Mouse (Mus musculus) inflammation-experienced regulatory T-cells, adult 6 months (primary cell): ENCODE results near the gene Mymk. TPM values are rescaled to one million over a fixed set of nuclear protein-coding genes. Genes with fewer than 3 reads are reported as not detected.

Experiments used
- ATAC-seq: one replicate; pipeline ENCODE4 v1.8.0; 2017
- polyA plus RNA-seq, 3 experiments: library from polyadenylated mRNA; unstranded; fragments of 100-300 nt; shearing (Covaris generic); gene quantifications; one replicate each; pipeline ENCODE4 v1.2.1; 2017

Gene Mymk
- not detected for polyA plus RNA-seq

DNA sequence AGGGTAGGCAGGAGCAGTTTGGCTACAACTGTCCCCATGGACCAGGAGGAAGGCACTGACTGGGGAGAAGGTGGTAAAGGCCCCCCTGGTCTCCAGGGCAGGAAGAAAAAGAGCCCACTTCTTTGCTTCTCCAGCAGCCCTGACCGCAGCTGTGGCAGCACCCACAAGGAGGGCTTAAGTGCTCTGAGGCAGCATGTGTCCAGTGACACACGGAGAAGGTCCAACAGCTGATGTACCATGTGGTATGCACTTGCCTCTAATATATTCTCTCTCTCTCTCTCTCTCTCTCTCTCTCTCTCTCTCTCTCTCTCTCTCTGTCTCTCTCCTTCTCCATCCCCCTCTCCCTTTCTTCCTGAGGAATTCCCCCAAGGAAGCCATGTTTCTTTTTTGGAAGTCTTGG lies at the start of gene Mymk:
Mymk (minus strand) TSS at position 202 of the 400 bp plus-strand sequence.
- ATAC-seq: no peak

DNA sequence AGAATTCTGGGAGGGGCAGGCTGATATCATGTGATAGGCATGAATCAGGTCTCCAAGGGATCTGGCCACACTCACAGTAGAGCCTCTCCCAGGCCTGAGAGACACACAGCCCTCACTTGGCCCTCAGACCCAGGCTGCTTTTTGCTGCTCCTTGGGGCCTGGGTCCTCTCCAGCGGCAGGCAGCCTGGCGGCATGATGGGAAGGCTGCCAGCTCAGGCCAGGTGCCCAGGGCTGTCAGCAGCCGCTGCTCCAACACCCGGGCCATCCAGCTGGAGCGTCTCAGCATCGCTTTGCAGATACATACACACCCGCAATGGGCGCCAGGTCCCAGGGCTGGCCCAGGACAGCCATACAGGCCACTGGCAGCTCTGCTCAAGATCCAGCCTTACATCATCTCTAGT lies 48.3 kb upstream of the Mymk start:
- no peak for ATAC-seq

DNA sequence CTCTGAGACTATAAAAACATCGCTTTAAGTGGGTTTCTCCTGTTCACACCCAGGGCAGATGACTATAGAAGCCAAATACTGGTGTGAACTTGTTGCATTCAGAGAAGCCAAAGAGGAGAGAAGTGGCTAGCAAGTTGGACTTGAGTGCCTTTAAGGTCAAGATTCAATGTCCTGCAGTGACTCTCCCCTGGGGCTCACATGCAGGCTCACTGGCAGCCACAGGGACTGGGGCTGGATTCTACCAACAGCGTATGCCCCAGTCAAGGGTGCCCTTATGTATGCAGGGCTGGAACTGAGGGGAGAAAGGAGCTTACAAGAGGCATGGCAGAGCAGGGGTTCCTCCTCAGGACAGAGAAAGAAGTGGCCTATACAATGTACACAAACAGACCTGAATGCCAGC lies 47.8 kb upstream of the Mymk start:
- ATAC-seq: no peak

DNA sequence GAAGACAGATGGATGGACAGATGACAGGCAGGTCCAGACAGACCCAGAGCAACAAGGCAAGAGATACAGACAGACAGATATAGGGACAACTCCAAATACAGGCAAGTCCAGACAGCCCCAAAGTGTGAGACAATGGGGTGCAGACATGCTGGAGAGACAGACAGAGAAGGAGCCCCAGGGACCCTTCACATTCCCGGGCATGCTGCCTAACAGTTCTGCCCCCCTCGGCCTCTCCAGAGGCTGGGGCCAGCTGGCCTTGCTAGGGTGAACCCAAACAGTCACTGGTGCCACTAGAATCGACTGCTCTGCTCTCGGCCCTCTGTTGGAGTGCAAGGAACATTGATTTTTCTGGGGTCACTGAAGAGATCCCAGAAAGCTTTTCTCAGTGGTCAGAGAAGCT lies 46.5 kb upstream of the Mymk start:
- ATAC-seq: no peak

GRCm38 (mm10) chr2:27114169-27114568 lies 42.2 kb upstream of the Mymk start:
- ATAC-seq: no peak

DNA sequence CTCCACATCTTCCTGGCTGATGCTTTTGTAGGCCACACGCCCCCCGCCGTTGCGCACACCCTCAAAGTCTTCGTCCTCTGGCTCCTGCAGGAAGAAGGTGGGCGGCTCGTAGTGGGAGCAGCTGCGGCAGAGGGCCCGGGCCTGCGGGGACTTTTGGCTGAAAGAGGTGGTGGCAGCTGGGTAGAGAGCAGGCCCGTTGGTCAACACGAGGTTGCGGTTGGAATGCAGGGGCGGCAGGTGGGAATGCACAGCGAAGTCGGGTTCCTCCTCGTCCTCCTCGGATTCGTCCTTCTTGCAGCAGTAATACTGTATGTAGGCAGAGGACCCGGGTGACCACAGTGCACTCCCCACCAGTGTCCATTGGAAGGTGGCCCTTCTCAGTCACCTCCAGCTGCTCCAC lies 40.6 kb upstream of the Mymk start:
- no peak for ATAC-seq

GRCm38 (mm10) chr2:27109052-27109451 lies 37.1 kb upstream of the Mymk start:
- ATAC-seq: no peak

DNA sequence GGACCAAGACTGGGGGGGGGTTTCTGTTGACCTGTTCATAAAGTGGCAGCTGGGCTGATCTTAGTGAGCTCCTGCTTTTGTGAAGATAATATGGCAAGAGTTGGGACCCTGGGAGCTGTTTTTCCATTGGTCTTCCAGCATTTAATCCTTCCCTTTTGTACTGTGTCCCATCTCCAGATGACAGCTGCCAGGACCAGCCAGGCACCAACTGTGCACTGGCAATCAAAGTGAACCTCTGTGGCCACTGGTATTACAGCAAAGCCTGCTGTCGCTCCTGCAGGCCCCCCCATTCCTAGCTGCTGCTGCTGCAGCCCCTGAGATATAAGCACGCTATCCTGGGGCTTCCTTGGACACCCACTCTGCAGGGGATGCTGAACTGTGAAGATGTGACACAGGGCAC lies 36.2 kb upstream of the Mymk start:
- no peak for ATAC-seq

- ATAC-seq: no peak
These were observed 34.8 kb upstream of the Mymk start for GRCm38 (mm10) chr2:27106816-27107215.

GRCm38 (mm10) chr2:27103554-27103953 lies 31.6 kb upstream of the Mymk start:
- no peak for ATAC-seq

DNA sequence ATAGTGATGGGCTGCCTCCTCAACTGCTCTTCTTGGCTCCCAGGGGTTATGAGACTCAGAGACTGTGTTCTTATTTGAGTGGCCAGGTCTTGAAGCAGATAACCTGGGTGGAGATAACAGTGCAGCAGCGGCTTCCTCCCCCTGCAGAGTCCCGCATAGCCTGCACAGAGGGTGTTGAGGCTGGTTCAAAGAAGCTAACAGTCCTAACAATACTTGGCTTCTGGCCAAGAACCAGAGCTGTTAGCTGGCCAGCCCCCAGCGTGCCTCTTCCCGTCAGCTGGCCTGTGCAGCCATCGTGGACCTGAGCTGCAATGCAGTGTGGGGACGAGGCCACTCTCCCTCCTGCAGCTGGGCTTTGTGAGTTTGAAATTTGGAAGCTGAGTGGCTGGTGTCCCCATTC lies 25.8 kb upstream of the Mymk start:
- ATAC-seq: no peak

DNA sequence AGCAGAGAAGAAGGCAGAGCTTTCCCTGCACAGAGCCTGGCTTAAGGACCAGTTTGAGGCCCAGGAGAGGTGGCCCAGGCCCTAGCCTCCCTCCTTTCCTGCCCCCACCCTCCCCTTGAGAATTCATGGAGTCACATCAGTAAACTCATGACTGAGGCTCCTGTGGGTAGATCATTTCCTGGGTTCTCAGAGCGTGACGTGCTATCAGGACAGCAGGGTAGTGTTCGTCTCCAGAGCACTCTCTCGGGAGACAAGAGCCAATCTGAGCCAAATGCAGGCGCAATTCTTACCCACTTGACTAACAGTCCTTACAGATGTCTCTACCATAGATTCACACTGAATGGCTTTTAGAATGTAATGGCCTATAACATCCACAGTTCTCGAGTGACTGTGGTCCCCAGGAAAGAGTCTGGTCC lies 25.3 kb upstream of the Mymk start:
- no peak for ATAC-seq

DNA sequence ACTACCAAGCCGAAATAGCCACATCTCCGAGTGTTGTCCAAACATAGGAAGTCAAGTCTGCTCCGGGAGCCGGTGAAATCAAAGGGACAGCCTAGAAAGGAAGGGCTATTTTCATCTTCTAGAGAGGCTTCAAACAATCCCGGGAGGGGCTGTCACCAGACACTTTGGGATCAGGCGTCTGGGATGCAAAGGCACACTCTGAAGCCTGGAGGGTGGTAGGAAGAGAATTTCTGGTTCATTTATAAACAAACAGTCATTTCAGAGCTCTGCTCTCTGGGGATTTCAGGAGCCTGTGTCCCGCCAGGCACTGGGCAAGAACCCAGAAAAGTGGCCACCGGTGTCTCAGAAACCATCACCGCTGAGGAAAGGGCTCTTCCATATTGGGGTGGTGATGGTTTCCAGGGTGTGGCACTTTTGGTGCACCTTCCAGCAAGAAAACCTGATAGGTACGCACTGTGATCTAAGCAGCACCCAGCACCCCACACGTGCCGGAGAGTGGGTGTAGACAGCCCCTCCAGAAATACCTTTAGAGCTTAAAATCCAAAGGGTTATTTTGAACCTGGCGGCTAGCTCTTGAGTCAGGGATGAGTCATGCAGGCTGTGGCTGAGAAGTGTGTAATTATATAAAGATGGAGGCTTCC lies 24.5 kb upstream of the Mymk start:
- no peak for ATAC-seq

GRCm38 (mm10) chr2:27095178-27095577 lies 23.2 kb upstream of the Mymk start:
- ATAC-seq: no peak

- no peak for ATAC-seq
These were observed 17.3 kb upstream of the Mymk start for GRCm38 (mm10) chr2:27089238-27089637.

- ATAC-seq: no peak
These were observed 16.7 kb upstream of the Mymk start for GRCm38 (mm10) chr2:27088700-27089099.

- no peak for ATAC-seq
These were observed 16.2 kb upstream of the Mymk start for GRCm38 (mm10) chr2:27088071-27088644.

DNA sequence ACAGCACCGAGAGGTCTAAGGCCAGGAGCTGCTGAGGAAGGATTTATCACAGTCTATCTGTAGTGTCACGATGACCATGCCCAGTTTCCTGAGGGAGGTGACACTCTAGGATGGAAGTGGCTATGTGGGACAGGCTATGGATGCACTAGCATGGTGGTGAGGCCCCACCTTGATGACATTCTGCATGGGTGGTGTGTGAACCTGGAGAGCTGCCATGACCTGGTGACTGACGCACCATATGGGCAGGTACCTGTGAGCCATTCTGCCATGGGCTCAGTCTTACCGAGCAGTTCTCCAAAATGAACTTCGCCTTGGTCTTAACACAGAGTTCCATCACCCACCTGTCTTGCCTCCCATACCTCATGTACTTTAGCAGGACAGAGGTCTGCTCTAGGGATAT lies 15.6 kb upstream of the Mymk start:
- ATAC-seq: no peak

GRCm38 (mm10) chr2:27086483-27087010 lies 14.6 kb upstream of the Mymk start:
- ATAC-seq: no peak

GRCm38 (mm10) chr2:27085801-27086200 lies 13.8 kb upstream of the Mymk start:
- ATAC-seq: no peak

- no peak for ATAC-seq
These were observed 13.0 kb upstream of the Mymk start for GRCm38 (mm10) chr2:27084963-27085362.

DNA sequence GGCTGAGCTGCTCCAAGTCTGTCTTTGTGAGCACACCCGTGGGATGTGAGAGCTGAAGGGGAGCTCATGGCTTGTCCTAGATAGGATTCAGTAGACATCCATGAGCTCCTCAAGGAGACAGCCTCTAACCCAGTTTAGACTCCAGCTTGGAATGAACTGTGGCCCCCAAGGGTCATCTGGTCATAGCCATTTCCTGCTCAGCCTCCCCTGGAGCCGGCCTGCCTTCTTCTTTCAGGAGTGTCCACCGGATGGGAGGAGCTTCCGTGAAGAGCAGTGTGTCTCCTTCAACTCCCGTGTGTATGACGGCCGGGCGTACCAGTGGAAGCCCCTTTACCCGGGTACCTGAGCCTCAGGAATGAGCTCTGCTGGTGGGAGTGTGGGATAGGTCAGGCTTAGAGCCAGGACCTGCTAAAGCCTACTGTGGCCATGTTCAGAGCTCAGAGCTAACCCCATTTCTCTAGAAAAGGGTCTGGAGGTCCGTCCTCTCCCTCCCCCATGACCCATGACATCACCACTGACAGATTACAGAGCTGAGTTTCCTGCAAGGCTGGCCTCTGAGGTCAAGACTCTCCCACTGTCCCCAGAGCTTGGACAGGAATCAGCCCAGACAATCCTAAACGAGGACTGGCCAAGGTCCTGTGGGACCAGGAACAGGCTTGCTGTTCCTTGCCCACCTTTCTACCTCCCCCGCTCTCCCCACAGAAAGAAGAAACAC lies 11.9 kb upstream of the Mymk start:
- ATAC-seq: no peak

DNA sequence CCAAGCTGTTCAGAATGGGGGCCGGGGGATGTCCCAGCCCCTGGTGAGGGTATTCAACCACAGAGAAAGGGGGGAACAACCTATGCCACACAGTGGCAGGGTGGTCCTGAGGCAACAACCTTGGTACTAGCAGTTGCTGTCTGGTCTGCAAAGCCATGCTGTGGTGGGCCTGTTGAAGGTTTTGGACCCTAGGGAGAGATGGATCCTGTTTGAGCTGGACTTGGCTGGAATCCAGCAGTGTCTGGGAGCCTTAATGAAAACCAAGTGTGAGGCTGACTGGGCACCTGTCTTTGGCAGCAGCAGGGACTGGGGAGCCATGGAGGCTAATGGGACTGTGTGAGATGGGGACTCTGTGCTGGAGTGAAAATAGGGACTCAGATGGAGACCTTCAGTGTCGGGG lies 7.7 kb upstream of the Mymk start:
- ATAC-seq: no peak

DNA sequence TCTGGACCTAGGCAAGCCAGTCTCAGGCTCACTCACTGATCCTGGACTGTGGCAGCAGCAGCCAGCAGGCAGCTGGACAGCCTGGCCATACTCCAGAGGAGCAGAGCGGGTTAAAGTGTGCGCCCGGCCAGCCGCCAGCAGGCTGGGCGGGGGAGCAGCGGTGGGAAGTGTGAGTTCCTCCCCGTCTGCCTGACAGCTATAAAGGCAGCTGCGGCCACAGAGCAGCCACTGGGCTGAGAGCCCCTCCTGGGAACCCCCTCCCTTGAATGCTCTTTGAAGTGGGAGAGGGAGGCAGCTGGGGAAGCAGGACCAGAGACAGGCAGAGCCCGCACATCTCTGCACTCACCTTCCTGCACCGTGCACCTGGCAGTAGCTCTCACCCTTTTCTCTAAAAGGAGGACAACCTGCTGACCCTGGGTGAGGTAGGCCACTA lies 7.2 kb upstream of the Mymk start, which contains the start of gene Adamtsl2:
Adamtsl2 (plus strand) TSS at position 228 of the 433 bp plus-strand sequence.
- ATAC-seq: no peak
